Mouse (Mus musculus): ENCODE data around the gene Scnn1a. TPM values are rescaled to one million over a fixed set of nuclear protein-coding genes. Genes with fewer than 3 reads are reported as not detected.

The Scnn1a gene
- polyA plus RNA-seq (2014; fragmentation: Illumina TruSeq; extraction: RNeasy Lipid Tissue Mini Kit (QIAGEN cat#74804); ENCODE audit: low read depth, low replicate concordance) = 0.06 TPM

GRCm38 (mm10) chr6:125320323-125320722 is at the start of gene Scnn1a:
Gene Scnn1a (plus strand): TSS chr6:125320659.

GRCm38 (mm10) chr6:125285890-125286289 is 34.6 kb upstream of the Scnn1a start, which contains the start of gene Tuba3a:
Gene Tuba3a (minus strand): TSS chr6:125286042.

GRCm38 (mm10) chr6:125313546-125314230 is 6.8 kb upstream of the Scnn1a start, which contains the start of gene Ltbr:
Gene Ltbr (minus strand): TSS chr6:125313885.

GRCm38 (mm10) chr6:125348721-125349574 is 28.5 kb downstream of the Scnn1a start, which contains the start of gene Tnfrsf1a:
Gene Tnfrsf1a (plus strand): TSS chr6:125349362.

GRCm38 (mm10) chr6:125380372-125381360 is 60.2 kb downstream of the Scnn1a start, which contains the start of gene Plekhg6:
Gene Plekhg6 (minus strand): TSS chr6:125380793.

Other genes with a start within 250 kb of the Scnn1a start
- gene Chd4, start 224.7 kb upstream of the Scnn1a start, polyA plus RNA-seq (2014; fragmentation: Illumina TruSeq; extraction: RNeasy Lipid Tissue Mini Kit (QIAGEN cat#74804); ENCODE audit: low read depth, low replicate concordance) = 85.2 TPM
- gene Nop2, start 188.8 kb upstream of the Scnn1a start, polyA plus RNA-seq (2014; fragmentation: Illumina TruSeq; extraction: RNeasy Lipid Tissue Mini Kit (QIAGEN cat#74804); ENCODE audit: low read depth, low replicate concordance) = 3.4 TPM
- 9.8 TPM for gene Iffo1, start 175.4 kb upstream of the Scnn1a start, polyA plus RNA-seq (2014; fragmentation: Illumina TruSeq; extraction: RNeasy Lipid Tissue Mini Kit (QIAGEN cat#74804); ENCODE audit: low read depth, low replicate concordance)
- 17.5 TPM for gene Gapdh, start 154.2 kb upstream of the Scnn1a start, polyA plus RNA-seq (2014; fragmentation: Illumina TruSeq; extraction: RNeasy Lipid Tissue Mini Kit (QIAGEN cat#74804); ENCODE audit: low read depth, low replicate concordance)
- 20.1 TPM for gene Ncapd2, start 129.0 kb upstream of the Scnn1a start, polyA plus RNA-seq (2014; fragmentation: Illumina TruSeq; extraction: RNeasy Lipid Tissue Mini Kit (QIAGEN cat#74804); ENCODE audit: low read depth, low replicate concordance)
- 192 TPM for gene Mrpl51, start 128.9 kb upstream of the Scnn1a start, polyA plus RNA-seq (2014; fragmentation: Illumina TruSeq; extraction: RNeasy Lipid Tissue Mini Kit (QIAGEN cat#74804); ENCODE audit: low read depth, low replicate concordance)
- 5.9 TPM for gene Vamp1, start 105.1 kb upstream of the Scnn1a start, polyA plus RNA-seq (2014; fragmentation: Illumina TruSeq; extraction: RNeasy Lipid Tissue Mini Kit (QIAGEN cat#74804); ENCODE audit: low read depth, low replicate concordance)
- 0.94 TPM for gene Tapbpl, start 88.8 kb upstream of the Scnn1a start, polyA plus RNA-seq (2014; fragmentation: Illumina TruSeq; extraction: RNeasy Lipid Tissue Mini Kit (QIAGEN cat#74804); ENCODE audit: low read depth, low replicate concordance)
- gene Cd27, start 83.6 kb upstream of the Scnn1a start, polyA plus RNA-seq (2014; fragmentation: Illumina TruSeq; extraction: RNeasy Lipid Tissue Mini Kit (QIAGEN cat#74804); ENCODE audit: low read depth, low replicate concordance) = not detected
- 31.4 TPM for gene Tuba3a, start 34.6 kb upstream of the Scnn1a start, polyA plus RNA-seq (2014; fragmentation: Illumina TruSeq; extraction: RNeasy Lipid Tissue Mini Kit (QIAGEN cat#74804); ENCODE audit: low read depth, low replicate concordance)
- 0.22 TPM for gene Ltbr, start 6.8 kb upstream of the Scnn1a start, polyA plus RNA-seq (2014; fragmentation: Illumina TruSeq; extraction: RNeasy Lipid Tissue Mini Kit (QIAGEN cat#74804); ENCODE audit: low read depth, low replicate concordance)
- 2.2 TPM for gene Tnfrsf1a, start 28.7 kb downstream of the Scnn1a start, polyA plus RNA-seq (2014; fragmentation: Illumina TruSeq; extraction: RNeasy Lipid Tissue Mini Kit (QIAGEN cat#74804); ENCODE audit: low read depth, low replicate concordance)
- gene Plekhg6, start 60.1 kb downstream of the Scnn1a start, polyA plus RNA-seq (2014; fragmentation: Illumina TruSeq; extraction: RNeasy Lipid Tissue Mini Kit (QIAGEN cat#74804); ENCODE audit: low read depth, low replicate concordance) = not detected
- gene Cd9, start 174.1 kb downstream of the Scnn1a start, polyA plus RNA-seq (2014; fragmentation: Illumina TruSeq; extraction: RNeasy Lipid Tissue Mini Kit (QIAGEN cat#74804); ENCODE audit: low read depth, low replicate concordance) = 5.0 TPM
- gene Vwf, start 226.1 kb downstream of the Scnn1a start, polyA plus RNA-seq (2014; fragmentation: Illumina TruSeq; extraction: RNeasy Lipid Tissue Mini Kit (QIAGEN cat#74804); ENCODE audit: low read depth, low replicate concordance) = 0.97 TPM